Mouse (Mus musculus) thymus, adult 2 months (tissue): ENCODE data around the gene 1700013G24Rik. TPM values are rescaled to one million over a fixed set of nuclear protein-coding genes. Genes with fewer than 3 reads are reported as not detected.

Experiments
- DNase-seq: peaks from one replicate; pipeline ENCODE4 v3.0.0; 2021
- H3K27ac ChIP-seq: fragments of 200-500 bp; 2 replicates; pipeline ENCODE4 v1.5.1; 2012; ENCODE audit warnings: low read length, control low read depth; ENCODE audit not compliant: control insufficient read depth, insufficient read depth
- H3K27me3 ChIP-seq: fragments of 200-500 bp; 2 replicates; pipeline ENCODE4 v1.6.1; 2012; ENCODE audit warnings: mild to moderate bottlenecking, low read length, moderate library complexity, mixed read lengths; ENCODE audit not compliant: control insufficient read depth, insufficient read depth
- H3K36me3 ChIP-seq: fragments of 200-500 bp; 2 replicates; pipeline ENCODE4 v1.6.1; 2012; ENCODE audit warnings: mild to moderate bottlenecking, low read length, moderate library complexity; ENCODE audit not compliant: control insufficient read depth, insufficient read depth
- H3K4me1 ChIP-seq: fragments of 200-500 bp; replicated peaks from 2 replicates; pipeline ENCODE4 v1.6.1; 2012; ENCODE audit warnings: low read length; ENCODE audit not compliant: control insufficient read depth, insufficient read depth
- H3K4me3 ChIP-seq: fragments of 200-500 bp; 2 replicates; pipeline ENCODE4 v1.5.1; 2012; ENCODE audit warnings: mild to moderate bottlenecking, low read length, control low read depth, moderate library complexity; ENCODE audit not compliant: control insufficient read depth, insufficient read depth
- CTCF ChIP-seq: fragments of 200-500 bp; IDR thresholded peaks from 2 replicates; pipeline ENCODE4 v1.5.1; 2012; ENCODE audit warnings: mild to moderate bottlenecking, control low read depth, low read length, moderate library complexity, borderline replicate concordance; ENCODE audit not compliant: control insufficient read depth, poor library complexity, insufficient read depth; ENCODE audit errors: extremely low read depth
- POLR2A ChIP-seq: fragments of 200-500 bp; IDR thresholded peaks from 2 replicates; pipeline ENCODE4 v1.6.1; 2012; ENCODE audit warnings: mild to moderate bottlenecking, low read length, control low read depth, moderate library complexity; ENCODE audit not compliant: control insufficient read depth, poor library complexity, insufficient read depth; ENCODE audit errors: extremely low read depth
- WGBS: fragments of 180-500 bp; shearing (Covaris S2); methylation state at CpG from one replicate; pipeline ENCODE4 v1.1.7; 2018; 5-methylcytosine and 5-hydroxymethylcytosine counted together
- polyA plus RNA-seq: library from polyadenylated mRNA; depleted of rRNA; stranded (reverse); fragments of >200 nt; gene quantifications from 2 replicates; pipeline ENCODE4 v1.2.3, GENCODE M21; 2012

The 1700013G24Rik gene
- polyA plus RNA-seq, 1 experiment: 0.22 TPM

GRCm38 (mm10) chr4:137469081-137469844 is 16.2 kb downstream of the 1700013G24Rik start:
- Histone ChIP-seq H3K27ac (no peak overlapping the region), H3K4me3 (peak overlapping the region; percentile 24), H3K27me3 (no peaks in the 10 kb centered on the region), H3K4me1 (peaks cover 10% of the 10 kb centered on the region), H3K36me3 (no peaks in the 10 kb centered on the region)
- no peak for TF ChIP-seq CTCF
- no peak for TF ChIP-seq POLR2A
- 21% methylated on average over 20 of the region's 20 CpGs for WGBS
- DNase-seq: no peak

- no peak overlapping the region for H3K4me3 ChIP-seq
- peaks cover 10% of the 10 kb centered on the region for H3K4me1 ChIP-seq
Measured at GRCm38 (mm10) chr4:137469845-137470692, 17.0 kb downstream of the 1700013G24Rik start.

GRCm38 (mm10) chr4:137470701-137471317 is 17.7 kb downstream of the 1700013G24Rik start:
- peaks cover 10% of the 10 kb centered on the region for H3K4me1 ChIP-seq
- no peaks in the 10 kb centered on the region for H3K27me3 ChIP-seq
- no peak for DNase-seq
- no peak overlapping the region for H3K4me3 ChIP-seq
- no peaks in the 10 kb centered on the region for H3K36me3 ChIP-seq
- WGBS: 86% methylated on average over 9 of the region's 9 CpGs
- H3K27ac ChIP-seq: no peak overlapping the region
- TF ChIP-seq CTCF: no peak
- TF ChIP-seq POLR2A: no peak

More at GRCm38 (mm10) chr4:137469845-137470692, 17.0 kb downstream of the 1700013G24Rik start:
- Histone ChIP-seq H3K27me3 (no peaks in the 10 kb centered on the region), H3K36me3 (no peaks in the 10 kb centered on the region), H3K27ac (no peak overlapping the region)
- 87% methylated on average over 15 of the region's 15 CpGs for WGBS
- DNase-seq: no peak
- TF ChIP-seq POLR2A (no peak), CTCF (no peak)

GRCm38 (mm10) chr4:137471326-137471725 is 18.2 kb downstream of the 1700013G24Rik start:
- Histone ChIP-seq H3K4me3 (no peak overlapping the region), H3K36me3 (no peaks in the 10 kb centered on the region), H3K27me3 (no peaks in the 10 kb centered on the region), H3K4me1 (peaks cover 10% of the 10 kb centered on the region), H3K27ac (no peak overlapping the region)
- DNase-seq: no peak
- 89% methylated on average over 8 of the region's 8 CpGs for WGBS
- TF ChIP-seq CTCF (no peak), POLR2A (no peak)

GRCm38 (mm10) chr4:137473240-137473639 is 20.2 kb downstream of the 1700013G24Rik start:
- Histone ChIP-seq H3K4me3 (no peak overlapping the region), H3K4me1 (peaks cover 6% of the 10 kb centered on the region), H3K36me3 (no peaks in the 10 kb centered on the region), H3K27me3 (no peaks in the 10 kb centered on the region), H3K27ac (no peak overlapping the region)
- WGBS: 89% methylated on average over 8 of the region's 8 CpGs
- no peak for DNase-seq
- TF ChIP-seq POLR2A (no peak), CTCF (no peak)

- Histone ChIP-seq H3K27ac (no peak overlapping the region), H3K27me3 (no peaks in the 10 kb centered on the region)
Measured at GRCm38 (mm10) chr4:137473701-137474388, 20.8 kb downstream of the 1700013G24Rik start.

More at GRCm38 (mm10) chr4:137473701-137474388, 20.8 kb downstream of the 1700013G24Rik start:
- Histone ChIP-seq H3K36me3 (no peaks in the 10 kb centered on the region), H3K4me1 (0 out of 2 replicates have a peak, but pooled peaks cover 2% of the 10 kb centered on the region), H3K4me3 (no peak overlapping the region)
- TF ChIP-seq CTCF (no peak), POLR2A (no peak)
- DNase-seq: no peak
- 92% methylated on average over 18 of the region's 18 CpGs for WGBS
